Mouse (Mus musculus): ENCODE results near the gene Cacng1.
A peak's percentile ranks its signal among the peaks of the same experiment; 100 is the strongest.

Gene Cacng1

GRCm38 (mm10) chr11:107716332-107716938 lies at the start of gene Cacng1:
Gene Cacng1 (minus strand): TSS chr11:107716522.
- no peak for DNase-seq (ENCODE audit: extremely low spot score)

DNA sequence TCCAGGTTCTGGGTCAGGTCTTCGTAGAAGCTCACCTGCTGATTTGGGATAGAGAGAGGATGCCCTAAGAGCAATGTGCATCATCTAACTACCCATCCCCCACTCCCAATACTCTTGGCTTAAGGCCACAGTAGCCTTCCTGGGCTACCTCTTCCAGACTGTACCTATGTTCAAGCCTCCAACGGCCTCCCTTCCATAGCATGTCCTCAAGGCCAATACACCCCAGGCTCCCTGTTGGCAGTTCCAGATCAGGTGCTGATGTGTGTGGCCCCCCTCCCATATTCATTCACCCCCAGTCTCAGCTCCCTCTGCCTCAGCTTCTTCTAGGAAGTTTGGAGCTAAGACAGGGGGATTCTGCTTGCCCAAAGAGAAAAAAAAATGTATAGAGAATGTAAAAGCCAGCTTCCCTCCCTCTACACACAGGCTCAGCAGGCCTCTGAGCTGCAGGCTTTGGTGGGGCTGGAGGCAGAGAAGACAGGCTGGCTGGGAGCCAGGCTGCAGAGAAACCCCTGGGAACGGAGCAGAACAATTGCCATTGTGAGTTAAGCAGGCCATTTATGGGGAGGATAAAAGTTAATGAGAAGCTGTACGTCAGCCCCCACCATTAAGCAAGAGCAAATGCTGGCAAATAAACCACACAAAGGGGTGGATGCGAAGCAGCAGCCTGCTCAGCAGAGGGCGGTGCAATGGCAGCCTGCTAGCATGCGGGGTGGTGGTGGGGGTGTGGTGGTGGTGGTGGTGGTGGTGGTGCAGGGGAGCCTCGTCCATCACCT lies 46.6 kb upstream of the Cacng1 start:
- peak; percentile 15 for DNase-seq (ENCODE audit: extremely low spot score)

DNA sequence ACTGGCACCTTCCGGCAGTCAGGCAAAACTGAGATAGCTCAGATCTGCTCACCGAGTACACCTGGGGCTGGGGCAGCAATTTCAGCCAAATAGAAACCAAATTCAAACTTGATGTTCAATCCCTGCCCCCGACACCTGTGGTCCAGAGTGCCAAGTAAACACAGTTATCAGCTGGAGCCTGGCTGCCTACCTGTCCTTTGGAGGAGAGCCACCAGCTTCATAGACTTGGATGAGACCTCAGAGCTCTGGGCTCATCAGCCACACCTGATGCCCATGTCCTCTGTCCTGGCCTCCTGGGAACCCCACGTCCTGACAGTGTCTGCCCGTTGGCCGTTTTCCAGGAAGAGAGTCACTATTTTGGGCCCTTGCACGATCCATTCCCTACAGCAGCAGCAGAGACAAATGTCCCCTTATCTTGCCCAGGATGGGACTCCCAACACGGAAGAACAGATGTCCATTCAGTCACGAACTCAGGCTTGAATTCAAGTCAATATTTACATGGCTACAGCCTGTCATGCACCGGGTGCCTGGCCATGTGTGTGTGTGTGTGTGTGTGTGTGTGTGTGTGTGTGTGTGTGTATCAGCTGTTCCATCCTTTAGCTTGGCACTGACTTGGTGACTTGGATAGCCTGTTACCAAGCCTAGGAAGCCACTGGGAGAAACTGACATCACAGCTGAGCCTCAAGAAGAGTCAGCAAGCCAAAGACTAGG lies 45.6 kb upstream of the Cacng1 start:
- no peak for DNase-seq (ENCODE audit: extremely low spot score)

DNA sequence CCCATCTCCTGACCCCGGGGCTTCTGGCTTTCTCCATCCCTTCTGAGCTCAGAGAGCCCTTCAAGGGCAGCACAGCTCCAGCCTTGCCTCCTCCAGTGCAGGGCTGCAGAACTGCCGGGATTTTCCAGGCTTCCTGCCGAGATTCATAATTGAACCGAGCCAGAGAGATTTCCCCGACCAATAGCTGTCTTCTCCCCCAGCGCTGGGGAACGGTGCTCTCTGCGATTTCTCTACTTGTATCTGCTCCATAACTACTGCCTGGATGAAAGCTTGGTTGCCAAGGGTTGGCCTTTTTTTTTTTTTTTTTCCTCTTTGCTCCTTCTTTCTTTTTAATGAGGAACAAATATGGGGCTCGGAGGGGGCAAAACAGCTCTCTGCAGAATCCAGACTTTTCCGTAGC lies 43.7 kb upstream of the Cacng1 start:
- no peak for DNase-seq (ENCODE audit: extremely low spot score)

GRCm38 (mm10) chr11:107759516-107759915 lies 43.2 kb upstream of the Cacng1 start:
- no peak for DNase-seq (ENCODE audit: extremely low spot score)

GRCm38 (mm10) chr11:107749114-107749513 lies 32.8 kb upstream of the Cacng1 start:
- no peak for DNase-seq (ENCODE audit: extremely low spot score)

DNA sequence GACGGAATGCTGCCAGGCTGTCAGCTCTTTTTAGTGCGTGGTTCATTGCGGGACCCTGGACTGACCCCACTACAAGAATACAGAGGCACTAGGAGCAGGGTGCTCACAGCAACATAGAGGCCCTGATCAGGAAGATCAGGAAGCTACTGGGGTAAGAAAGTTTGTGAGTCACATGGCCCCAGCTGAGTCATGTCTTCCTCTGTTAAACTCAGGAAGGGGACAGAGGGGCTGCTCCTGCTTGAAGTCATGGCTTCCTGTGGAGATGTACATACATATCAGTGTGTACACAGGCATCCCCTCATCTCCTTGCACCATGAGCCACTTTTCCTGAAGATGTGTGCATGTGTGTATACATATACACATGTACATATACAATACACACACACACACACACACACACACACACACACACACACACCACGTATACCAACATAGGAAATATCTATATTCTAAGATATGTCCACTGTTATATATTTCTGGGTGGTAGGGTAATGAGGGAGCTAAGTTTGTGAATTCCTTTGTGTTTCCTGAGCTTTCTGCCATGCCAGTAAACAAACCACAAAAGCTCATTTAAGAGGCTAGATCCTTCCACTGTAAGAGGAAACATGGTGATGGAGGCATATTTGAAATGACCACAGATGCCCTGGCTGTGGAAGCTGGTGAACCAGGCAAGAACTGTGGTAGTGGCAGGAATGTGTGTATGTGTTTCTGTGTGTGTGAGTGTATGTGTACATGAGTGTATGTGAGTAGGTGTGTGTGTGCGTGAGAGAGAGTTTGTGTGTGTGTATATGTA lies 32.1 kb upstream of the Cacng1 start:
- DNase-seq (ENCODE audit: extremely low spot score): no peak

DNA sequence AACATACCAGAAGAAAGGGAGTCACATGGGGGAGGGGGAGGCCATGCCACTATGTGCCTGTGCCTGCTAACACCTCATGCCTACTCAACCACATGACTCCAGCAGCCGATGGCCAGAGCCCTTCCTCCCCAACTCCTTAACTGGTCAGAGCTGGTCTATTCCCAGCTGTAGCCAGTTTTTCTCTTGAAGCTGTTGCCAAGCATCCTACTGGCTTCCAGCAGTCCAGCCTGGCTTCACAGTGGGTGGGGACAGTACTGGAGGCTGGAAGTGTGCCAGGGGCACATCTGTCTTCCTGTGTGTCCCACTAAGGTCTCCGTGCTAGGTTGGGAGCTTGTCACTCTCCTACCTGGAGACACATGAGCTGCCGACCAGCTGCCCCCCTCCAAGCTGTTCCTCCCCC lies 26.8 kb upstream of the Cacng1 start:
- no peak for DNase-seq (ENCODE audit: extremely low spot score)

- DNase-seq (ENCODE audit: extremely low spot score): no peak
Observed at GRCm38 (mm10) chr11:107738418-107739099, 22.2 kb upstream of the Cacng1 start.

- DNase-seq (ENCODE audit: extremely low spot score): no peak
Observed at GRCm38 (mm10) chr11:107737886-107738285, 21.6 kb upstream of the Cacng1 start.

GRCm38 (mm10) chr11:107734133-107734532 lies 17.8 kb upstream of the Cacng1 start:
- DNase-seq (ENCODE audit: extremely low spot score): no peak

DNA sequence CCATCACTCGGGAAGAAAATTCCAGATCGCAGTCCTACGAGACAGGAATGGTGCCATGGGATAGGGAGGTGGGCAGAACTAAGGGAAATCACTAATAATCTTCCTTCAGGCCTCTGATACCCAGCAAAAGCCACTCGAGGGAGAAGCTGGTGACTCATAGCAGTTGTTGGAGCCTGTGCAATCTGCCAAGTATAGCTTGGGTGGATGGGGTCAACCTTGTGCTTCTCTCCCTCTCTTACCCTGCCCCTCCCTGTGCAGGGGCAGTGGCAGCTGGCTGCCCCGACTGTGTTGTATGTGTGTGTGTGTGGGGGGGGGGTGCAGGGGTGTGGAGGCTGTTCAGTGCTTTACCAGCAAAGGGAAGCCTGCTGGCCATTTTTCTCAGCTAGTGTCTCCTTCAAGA lies 15.2 kb upstream of the Cacng1 start:
- DNase-seq (ENCODE audit: extremely low spot score): no peak

DNA sequence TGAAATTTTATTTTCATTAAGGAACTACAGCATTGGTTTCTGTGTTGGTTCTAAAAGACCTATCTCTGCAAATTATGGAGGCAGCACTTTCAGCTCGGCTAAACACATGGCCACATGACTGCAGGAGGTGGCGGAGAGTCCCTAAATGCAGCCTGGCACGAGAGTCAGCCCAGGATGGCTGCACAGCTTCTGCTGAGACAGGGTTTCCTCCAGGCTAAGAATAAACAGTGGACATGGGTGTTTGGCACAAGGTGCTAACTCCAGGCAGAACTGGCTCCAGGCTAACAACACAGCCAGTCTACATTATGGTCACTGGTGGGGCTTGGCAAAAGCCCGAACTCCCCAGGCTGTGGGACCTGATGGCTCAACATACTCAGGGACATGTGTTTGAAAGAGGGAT lies 14.6 kb upstream of the Cacng1 start:
- no peak for DNase-seq (ENCODE audit: extremely low spot score)

- DNase-seq (ENCODE audit: extremely low spot score): no peak
Observed at GRCm38 (mm10) chr11:107729141-107729540, 12.8 kb upstream of the Cacng1 start.

DNA sequence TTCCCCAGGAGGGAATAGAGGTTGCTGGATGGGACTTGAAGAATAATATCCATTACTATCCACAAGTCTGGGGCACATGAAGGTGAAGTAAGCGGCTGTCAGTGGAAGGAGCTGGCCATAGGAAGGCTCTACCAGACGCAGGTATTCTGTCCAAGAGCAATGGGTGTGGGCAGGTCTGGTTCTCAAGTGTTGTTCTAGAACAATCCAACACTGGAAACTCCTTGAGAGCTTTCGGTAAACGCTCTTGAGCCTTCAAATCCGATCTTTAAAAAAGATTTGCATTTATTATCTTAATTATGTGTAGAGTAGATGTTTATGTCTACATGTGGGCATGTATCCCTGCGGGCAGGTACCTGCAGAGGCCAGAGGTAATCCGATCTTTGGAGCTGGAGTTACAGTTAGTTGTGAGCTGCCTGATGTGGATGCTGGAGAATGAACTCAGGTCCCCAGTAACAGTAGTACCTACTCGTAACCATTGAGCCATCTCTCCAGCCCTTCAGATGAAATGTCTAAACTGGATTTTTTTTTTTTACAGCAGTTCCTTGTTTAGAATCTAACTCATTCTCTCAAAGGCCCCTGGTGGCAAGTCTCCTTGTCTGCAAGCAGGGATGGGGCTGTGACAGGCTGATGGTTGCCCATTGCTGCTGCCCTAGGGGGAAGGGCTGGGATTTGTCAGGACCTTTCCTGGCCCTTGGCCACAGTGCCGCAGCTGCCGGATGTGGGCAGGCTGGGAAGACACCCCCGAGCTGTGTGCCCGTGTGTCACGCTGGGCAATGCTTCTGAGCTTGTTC lies 11.9 kb upstream of the Cacng1 start:
- no peak for DNase-seq (ENCODE audit: extremely low spot score)

GRCm38 (mm10) chr11:107724603-107725002 lies 8.3 kb upstream of the Cacng1 start:
- no peak for DNase-seq (ENCODE audit: extremely low spot score)

- DNase-seq (ENCODE audit: extremely low spot score): no peak
Observed at GRCm38 (mm10) chr11:107721057-107721456, 4.7 kb upstream of the Cacng1 start.

GRCm38 (mm10) chr11:107720264-107721021 lies 4.1 kb upstream of the Cacng1 start:
- DNase-seq (ENCODE audit: extremely low spot score): no peak

DNA sequence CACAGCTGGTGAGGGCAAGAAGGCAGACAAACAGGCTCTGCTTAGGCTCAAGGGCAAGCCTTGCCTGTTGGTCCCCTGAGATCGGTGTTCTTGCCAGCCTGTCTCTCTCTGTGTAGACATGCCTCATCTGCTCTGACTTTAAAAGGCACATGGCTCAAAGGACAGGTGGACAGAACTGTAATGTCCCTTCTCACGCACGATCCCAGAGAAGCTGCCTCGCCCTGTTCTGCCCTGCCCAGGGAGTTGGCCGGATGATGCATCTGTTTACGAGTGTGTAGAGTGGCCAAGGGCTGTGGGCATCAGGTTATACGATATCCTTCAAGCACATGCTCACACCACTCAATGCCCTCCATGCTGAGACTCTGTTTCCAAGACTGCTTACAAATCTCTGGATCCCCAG lies 2.0 kb downstream of the Cacng1 start:
- DNase-seq (ENCODE audit: extremely low spot score): no peak

- DNase-seq (ENCODE audit: extremely low spot score): no peak
Observed at GRCm38 (mm10) chr11:107710379-107710778, 5.9 kb downstream of the Cacng1 start.

Measured in embryo, embryonic 9.5 days (tissue).